ENCODE assay signal across 39 mouse cellular contexts in the genomic region with DNA sequence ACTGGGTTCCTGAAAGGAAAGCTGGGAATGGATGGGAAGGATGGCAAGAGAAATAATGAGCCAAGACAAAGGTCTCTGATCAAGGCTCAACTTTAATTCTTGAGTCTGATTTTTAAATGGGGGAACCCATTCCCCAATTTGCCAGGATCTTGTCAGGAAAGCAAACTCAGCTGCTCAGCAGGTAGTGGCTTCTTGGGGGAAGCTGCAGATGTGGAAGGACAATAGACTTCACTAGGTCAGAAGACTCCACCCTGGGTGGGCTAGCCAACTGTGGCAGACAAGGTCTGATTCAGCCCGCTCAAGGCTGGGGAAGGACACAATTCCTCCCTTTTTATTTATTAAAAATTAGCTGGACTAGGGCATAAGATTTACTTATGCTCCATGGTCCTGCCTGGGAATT. TPM values are rescaled to one million over a fixed set of nuclear protein-coding genes. Genes with fewer than 3 reads are reported as not detected.
"Had no signal": no experiment of that assay in that cellular context is flagged by ENCODE, and none has a peak within 500 bp of the region (broad histone marks: within the 10 kb centered on the region; RNA-seq: fewer than 3 reads in every experiment).

No protein-coding gene starts in this region.

- H3K36me3 ChIP-seq: heart, embryonic 10.5 days; heart, embryonic 12.5 days; hindbrain, embryonic 13.5 days; hindbrain, embryonic 15.5 days; kidney, embryonic 15.5 days; limb, embryonic 13.5 days; limb, embryonic 15.5 days; liver, embryonic 12.5 days had no signal

- H3K27ac ChIP-seq: heart, embryonic 10.5 days; hindbrain, embryonic 13.5 days; hindbrain, embryonic 15.5 days; hindbrain, postnatal 0 days; kidney, embryonic 15.5 days; kidney, postnatal 0 days; layer of hippocampus, adult 2 months; left cerebral cortex, adult 2 months; limb, embryonic 13.5 days; limb, embryonic 15.5 days; liver, embryonic 12.5 days; liver, embryonic 14.5 days had no signal

- H3K27me3 ChIP-seq: heart, embryonic 12.5 days; hindbrain, embryonic 13.5 days; hindbrain, embryonic 15.5 days; kidney, embryonic 15.5 days; limb, embryonic 13.5 days; limb, embryonic 15.5 days; liver, embryonic 12.5 days had no signal

- H3K4me1 ChIP-seq: heart, embryonic 10.5 days; heart, embryonic 12.5 days; hindbrain, embryonic 13.5 days; hindbrain, embryonic 15.5 days; kidney, embryonic 15.5 days; limb, embryonic 13.5 days; limb, embryonic 15.5 days; liver, embryonic 12.5 days had no signal

- DNase-seq: gastrocnemius, postnatal 14 days; gastrocnemius, postnatal 36 days; heart, adult 18-20 months; heart, postnatal 10 days; heart, postnatal 36 days; kidney, adult 11 months; kidney, adult 2 months; kidney, adult 9 months; kidney, postnatal 25 days; kidney, postnatal 4 days; left cerebral cortex, postnatal 4 days had no signal

- H3K4me3 ChIP-seq: heart, embryonic 10.5 days; heart, embryonic 12.5 days; hindbrain, embryonic 13.5 days; hindbrain, embryonic 15.5 days; kidney, embryonic 15.5 days; layer of hippocampus, adult 2 months; left cerebral cortex, adult 2 months; limb, embryonic 13.5 days; limb, embryonic 15.5 days; liver, embryonic 12.5 days had no signal

RNA-seq across cellular contexts. Expression of a gene that starts 14.8 kb away (rescaled TPM):
- total RNA-seq: gastrocnemius, adult 18-20 months; gastrocnemius, adult 8-10 months; gastrocnemius, postnatal 14 days; gastrocnemius, postnatal 36 days; hematopoietic stem cell, adult 5-6 weeks; layer of hippocampus, adult 2 months; layer of hippocampus, postnatal 10 days; layer of hippocampus, postnatal 25 days; left cerebral cortex, adult 2 months; left cerebral cortex, postnatal 14 days; left cerebral cortex, postnatal 4 days had no signal
- polyA plus RNA-seq: heart, embryonic 10.5 days; heart, embryonic 12.5 days; heart, embryonic 14.5 days; heart, embryonic 16.5 days; hindbrain, embryonic 11.5 days; hindbrain, embryonic 15.5 days; intestine, embryonic 16.5 days; kidney, embryonic 15.5 days; limb, embryonic 11.5 days; limb, embryonic 13.5 days; limb, embryonic 15.5 days; liver, adult 2 months; liver, embryonic 12.5 days; liver, embryonic 14.5 days had no signal

RNA-seq across cellular contexts. Expression of a gene that starts 43.3 kb away (rescaled TPM):
- total RNA-seq: gastrocnemius, adult 18-20 months; gastrocnemius, adult 8-10 months; gastrocnemius, postnatal 14 days; gastrocnemius, postnatal 36 days; heart, adult 18-20 months; heart, adult 8-10 months; heart, postnatal 10 days; heart, postnatal 36 days; hematopoietic stem cell, adult 5-6 weeks; hindbrain, postnatal 0 days; layer of hippocampus, adult 2 months; layer of hippocampus, postnatal 10 days; layer of hippocampus, postnatal 25 days; left cerebral cortex, adult 2 months; left cerebral cortex, postnatal 14 days; left cerebral cortex, postnatal 4 days; liver, adult 2 months had no signal
- polyA plus RNA-seq: gonadal fat pad, adult 2 months; heart, embryonic 10.5 days; heart, embryonic 12.5 days; heart, embryonic 14.5 days; heart, embryonic 16.5 days; hindbrain, embryonic 11.5 days; hindbrain, embryonic 13.5 days; hindbrain, embryonic 15.5 days; hindbrain, postnatal 0 days; intestine, embryonic 14.5 days; intestine, embryonic 16.5 days; kidney, adult 2 months; kidney, embryonic 15.5 days; kidney, postnatal 0 days; limb, embryonic 11.5 days; limb, embryonic 13.5 days; limb, embryonic 15.5 days; liver, adult 2 months; liver, embryonic 12.5 days; liver, embryonic 14.5 days had no signal
